Mouse (Mus musculus): ENCODE measurements around the gene Kcnma1.

DNA sequence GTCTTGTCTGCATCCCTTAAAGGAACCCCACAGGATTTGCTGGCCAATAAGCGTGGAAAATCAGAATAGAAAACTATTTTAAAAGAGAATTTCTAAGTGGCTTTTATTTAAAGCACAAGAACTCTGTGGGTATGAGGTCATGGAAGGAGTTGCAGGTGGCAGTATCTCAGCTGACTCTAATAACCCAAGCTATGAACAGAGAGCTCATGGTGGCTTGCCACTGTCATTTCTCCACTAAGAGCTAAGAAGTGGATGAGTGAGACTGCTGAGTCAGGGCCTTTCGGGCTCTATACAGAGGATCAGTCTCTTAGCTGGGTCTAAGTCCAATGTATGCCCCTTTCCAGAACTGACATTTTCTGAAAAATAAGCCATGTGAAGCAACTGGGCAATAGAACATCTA, 713.8 kb downstream of the Kcnma1 start:
- no peak for TF ChIP-seq CTCF (IDR thresholded peaks at IDR 0.05; ENCODE audit: control insufficient read depth, insufficient read depth, insufficient replicate concordance, low read depth, low read length)
- TF ChIP-seq POLR2A (IDR thresholded peaks at IDR 0.05; ENCODE audit: control insufficient read depth, low read depth, low read length): no peak

All from testis, adult 2 months (tissue).